Mouse (Mus musculus) G1E (cell line): Measurements from ENCODE around the gene Srarp.

Experiments used
- CTCF ChIP-seq: IDR thresholded peaks from 2 replicates; pipeline ENCODE4 v1.5.1; 2012; ENCODE audit warnings: low read depth, low read length, inconsistent platforms, mixed read lengths
- POLR2AphosphoS5 ChIP-seq: IDR thresholded peaks from 2 replicates; pipeline ENCODE4 v1.6.1; 2012; ENCODE audit warnings: low read depth, low read length, inconsistent platforms; ENCODE audit not compliant: insufficient replicate concordance
- TAL1 ChIP-seq: conservative IDR thresholded peaks from 2 replicates; pipeline ENCODE4 v1.6.1; 2012; ENCODE audit warnings: low read depth, low read length, inconsistent platforms, mixed read lengths

- no peak for TF ChIP-seq POLR2AphosphoS5
- TF ChIP-seq CTCF: no peak
- no peak for TF ChIP-seq TAL1
Measured at GRCm38 (mm10) chr4:141455526-141455925, 19.6 kb upstream of the Srarp start.
